Mouse (Mus musculus) gastrocnemius, postnatal 25 days (tissue): ENCODE results near the gene Vps29. TPM values are rescaled to one million over a fixed set of nuclear protein-coding genes. Genes with fewer than 3 reads are reported as not detected.

Experiments used
- DNase-seq: peaks from one replicate; pipeline ENCODE4 v3.0.0; 2022
- total RNA-seq, 2 experiments: library from RNA; stranded (reverse); gene quantifications; 1 replicate in 1 of 2; 2 replicates in 1 of 2; pipeline ENCODE4 v1.2.3; 2021

The Vps29 gene
- total RNA-seq, 2 experiments from 2014 or later = 38.2 to 39.6 TPM

- DNase-seq = no peak
Observed at GRCm38 (mm10) chr5:122336554-122337294, 17.4 kb upstream of the Vps29 start.

DNA sequence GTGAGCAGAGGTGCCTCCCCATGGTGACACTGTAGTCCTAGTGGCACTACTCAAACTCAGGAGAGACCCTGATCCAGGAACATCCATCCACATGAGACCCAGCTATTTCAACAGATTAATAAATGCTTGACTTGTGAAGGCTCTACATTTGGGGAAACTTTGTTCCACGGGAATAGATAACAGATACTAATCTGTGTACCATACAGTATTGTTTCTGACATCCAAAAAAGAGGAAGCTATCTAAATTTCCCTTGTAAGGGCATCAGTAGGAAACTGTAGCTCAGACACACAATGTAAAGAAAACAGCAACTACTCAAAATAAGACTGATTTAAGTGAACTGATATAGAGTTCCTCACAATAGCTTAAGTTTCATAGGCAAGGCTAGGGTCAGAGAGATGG lies 11.3 kb upstream of the Vps29 start:
- DNase-seq = no peak

GRCm38 (mm10) chr5:122343768-122344167 lies 10.4 kb upstream of the Vps29 start:
- no peak for DNase-seq

- DNase-seq = peak; percentile 41
Observed at GRCm38 (mm10) chr5:122344260-122344659, 9.9 kb upstream of the Vps29 start.

- DNase-seq = no peak
Observed at GRCm38 (mm10) chr5:122345777-122346176, 8.4 kb upstream of the Vps29 start.

DNA sequence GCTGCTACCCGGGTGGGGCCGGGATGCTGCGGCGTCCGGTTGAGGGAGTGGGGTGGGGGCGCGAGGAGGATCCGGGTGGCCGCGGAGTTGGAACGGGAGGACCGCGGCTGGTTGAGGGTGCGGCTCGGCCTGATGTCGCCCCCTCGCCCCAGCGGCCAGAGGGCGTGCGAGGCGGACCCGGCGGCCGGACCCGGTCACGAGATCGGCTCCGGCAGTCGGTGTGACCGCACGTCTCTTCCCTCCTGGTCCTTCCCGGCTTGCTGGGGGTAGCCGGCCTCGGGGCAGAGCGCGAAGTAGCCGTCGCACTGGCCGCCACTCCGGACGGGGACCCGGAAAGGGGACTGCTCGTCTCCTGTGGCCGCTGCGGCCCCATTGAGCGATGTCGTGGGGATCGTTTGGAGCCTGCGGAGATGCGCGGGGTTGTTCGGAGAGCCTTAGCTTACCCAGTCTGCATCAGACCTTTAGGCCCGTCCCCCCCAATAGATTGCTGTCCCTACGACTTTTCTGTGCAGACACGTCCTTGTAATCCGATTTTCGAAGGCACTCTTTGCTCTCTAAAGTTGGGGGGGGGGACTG lies 411 bp downstream of the Vps29 start:
- no peak for DNase-seq

- DNase-seq = peak; percentile 28
Observed at GRCm38 (mm10) chr5:122371591-122372191, 17.5 kb downstream of the Vps29 start, which contains the start of gene Gpn3. Gene Gpn3 (plus strand): TSS chr5:122371876.

DNA sequence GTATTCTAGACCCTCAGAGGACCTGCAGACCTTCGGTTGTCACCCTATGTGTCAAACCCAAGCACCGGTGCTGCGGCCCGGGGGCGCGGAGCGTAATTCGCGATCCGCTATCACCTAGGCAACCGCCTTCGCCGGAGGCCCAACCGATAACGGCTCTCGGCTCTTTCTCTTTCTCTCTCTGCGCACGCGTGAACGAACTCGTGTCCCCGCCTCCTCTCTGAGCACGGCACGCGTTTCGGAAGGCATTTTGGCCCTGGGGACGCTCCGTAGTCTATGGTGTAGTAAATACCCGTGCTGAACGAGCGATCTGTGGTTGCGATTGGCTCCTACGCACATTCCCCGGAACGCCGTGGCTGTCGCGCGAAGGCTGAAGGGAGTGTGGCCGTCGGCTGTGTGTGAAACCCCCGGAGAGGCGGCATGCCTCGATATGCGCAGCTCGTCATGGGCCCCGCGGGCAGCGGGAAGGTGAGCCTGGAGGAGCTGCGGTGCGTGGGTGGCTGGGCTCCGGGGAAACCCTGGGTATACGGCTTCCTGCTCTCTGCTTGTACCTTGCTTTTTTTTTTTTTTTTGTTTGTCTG lies 18.1 kb downstream of the Vps29 start, which contains the start of gene Fam216a:
Fam216a (minus strand) TSS at position 173 of the 578 bp plus-strand sequence.
- peak; percentile 98 for DNase-seq

GRCm38 (mm10) chr5:122372878-122373277 lies 18.7 kb downstream of the Vps29 start:
- DNase-seq = no peak

DNA sequence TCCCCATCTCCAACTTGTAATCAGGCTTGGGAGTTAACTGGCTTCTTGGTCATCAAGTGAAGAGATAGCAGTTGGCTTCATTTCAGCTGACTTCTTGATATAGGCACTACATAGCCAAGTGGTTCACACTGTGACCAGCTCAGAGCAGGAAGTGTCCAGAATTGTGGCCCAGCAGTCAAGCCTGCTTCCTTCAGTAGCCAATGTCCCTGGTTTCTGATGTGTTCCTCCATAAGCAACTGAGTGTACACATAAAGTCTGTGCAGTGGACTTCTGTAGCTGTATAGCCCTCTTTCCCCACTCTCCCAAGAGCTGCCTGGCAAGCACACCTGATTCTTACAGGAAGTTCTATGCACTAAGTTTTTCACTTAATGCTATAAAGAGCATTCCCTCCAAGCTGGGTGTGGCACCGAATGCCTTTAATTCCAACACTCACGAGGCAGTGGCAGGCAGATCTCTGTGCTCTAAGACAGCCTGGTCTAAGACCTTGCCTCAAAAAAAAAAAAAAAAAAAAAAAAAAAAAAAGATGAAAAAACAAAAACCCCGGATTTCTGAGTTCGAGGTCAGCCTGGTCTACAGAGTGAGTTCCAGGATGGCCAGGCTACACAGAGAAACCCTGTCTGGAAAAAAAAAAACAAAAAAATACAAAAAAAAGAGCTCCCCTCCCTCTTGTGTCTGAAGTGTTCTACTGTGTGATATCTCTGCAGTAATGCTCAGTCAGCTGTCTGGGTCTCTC lies 23.1 kb downstream of the Vps29 start:
- DNase-seq = no peak

GRCm38 (mm10) chr5:122378171-122378570 lies 24.0 kb downstream of the Vps29 start:
- no peak for DNase-seq

DNA sequence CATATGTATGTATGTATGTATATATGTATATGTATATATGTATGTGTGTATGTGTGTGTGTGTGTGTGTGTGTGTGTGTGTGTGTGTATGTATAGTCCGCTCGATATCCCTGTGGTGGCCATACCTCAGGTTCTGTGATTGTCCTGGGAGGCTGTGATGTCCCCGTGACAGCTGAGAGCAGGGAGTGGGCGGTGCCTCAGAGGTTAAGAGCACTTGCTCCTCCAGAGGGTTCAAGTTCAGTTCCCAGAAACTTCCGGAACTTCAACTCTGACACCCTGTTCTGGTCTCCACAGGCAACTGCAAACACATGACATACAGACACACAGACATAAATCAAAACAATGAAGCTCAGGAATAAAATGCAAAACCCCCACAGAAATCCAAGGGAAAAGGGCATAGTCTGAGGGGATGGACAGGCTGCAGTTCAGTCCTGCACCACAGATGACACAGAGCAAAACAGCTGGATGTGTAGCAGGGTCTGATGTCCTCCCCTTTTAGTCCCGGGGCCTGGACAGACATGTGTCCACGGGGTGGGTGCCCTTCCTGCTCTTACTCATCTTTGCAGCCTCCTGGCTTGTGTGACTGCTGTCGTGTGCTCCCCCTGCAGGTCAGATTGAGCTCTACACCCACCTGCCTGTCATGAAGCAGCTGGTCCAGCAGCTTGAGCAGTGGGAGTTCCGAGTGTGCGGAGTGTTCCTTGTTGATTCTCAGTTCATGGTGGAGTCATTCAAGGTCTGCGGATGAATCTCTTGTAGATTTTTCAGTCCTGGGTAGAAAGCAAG lies 25.4 kb downstream of the Vps29 start:
- peak; percentile 67 for DNase-seq

GRCm38 (mm10) chr5:122390006-122390405 lies 35.8 kb downstream of the Vps29 start:
- DNase-seq = no peak

DNA sequence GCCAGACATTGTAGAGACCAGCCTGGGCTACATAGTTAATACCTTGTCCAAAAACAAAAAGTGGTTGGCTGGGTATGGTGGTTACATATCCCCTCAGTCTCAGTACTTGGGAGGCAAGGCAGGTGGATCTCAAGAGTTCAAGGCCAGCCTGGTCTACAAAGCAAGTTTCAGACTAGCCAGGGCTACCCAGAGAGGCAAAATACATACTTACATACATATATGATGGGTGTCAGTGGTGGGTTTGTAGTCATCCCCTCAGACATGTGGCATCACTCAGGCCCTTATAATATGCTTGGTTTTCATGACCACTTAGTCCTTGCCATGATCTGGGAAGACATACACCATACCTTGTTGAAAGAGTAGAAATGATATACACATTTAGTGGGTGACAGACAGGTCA lies 36.5 kb downstream of the Vps29 start:
- no peak for DNase-seq

GRCm38 (mm10) chr5:122391178-122391785 lies 37.1 kb downstream of the Vps29 start:
- DNase-seq = no peak

- DNase-seq = peak; percentile 88
Observed at GRCm38 (mm10) chr5:122391786-122392180, 37.6 kb downstream of the Vps29 start, which contains the start of gene Arpc3. Gene Arpc3 (plus strand): TSS chr5:122391878.

- peak; percentile 5 for DNase-seq
Observed at GRCm38 (mm10) chr5:122392227-122393004, 38.2 kb downstream of the Vps29 start.

DNA sequence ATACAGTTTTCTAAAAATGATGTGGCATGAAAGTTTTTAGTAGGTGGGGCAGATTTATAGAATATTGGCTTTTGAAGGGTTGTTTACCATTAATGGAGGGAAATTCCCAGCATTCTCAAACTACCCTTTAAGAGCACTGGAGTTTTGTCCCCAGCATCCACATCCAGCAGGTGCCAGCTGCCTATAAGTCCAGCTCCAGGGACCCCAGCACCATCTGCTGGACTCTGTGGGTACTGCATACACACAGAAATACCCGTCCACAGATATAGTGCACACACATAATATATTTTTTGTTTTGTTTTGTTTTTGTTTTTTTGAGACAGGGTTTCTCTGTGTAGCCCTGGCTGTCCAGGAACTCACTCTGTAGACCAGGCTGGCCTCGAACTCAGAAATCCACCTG lies 39.7 kb downstream of the Vps29 start:
- peak; percentile 14 for DNase-seq

DNA sequence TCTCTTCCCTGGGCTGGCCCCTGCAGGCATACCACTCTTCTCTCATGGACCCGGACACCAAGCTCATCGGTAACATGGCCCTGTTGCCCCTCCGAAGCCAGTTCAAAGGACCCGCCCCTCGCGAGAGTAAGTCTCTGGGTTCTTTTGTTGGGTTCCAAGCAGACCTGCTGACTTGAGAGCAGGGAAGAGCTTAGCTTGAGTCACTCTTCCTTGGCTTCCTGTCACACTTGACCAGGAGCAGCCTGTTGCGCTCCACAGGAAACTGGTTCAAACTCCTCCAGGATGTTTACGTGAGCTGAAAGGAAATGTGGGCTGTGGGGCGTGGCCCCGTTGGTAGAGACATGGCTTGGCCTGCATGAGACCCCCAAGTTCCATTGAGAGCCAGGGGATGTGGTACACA lies 42.6 kb downstream of the Vps29 start:
- peak; percentile 39 for DNase-seq

GRCm38 (mm10) chr5:122397495-122397894 lies 43.3 kb downstream of the Vps29 start:
- no peak for DNase-seq
